Mouse (Mus musculus) hindbrain, embryonic 16.5 days (tissue): ENCODE measurements around the gene Itgae. TPM values are rescaled to one million over a fixed set of nuclear protein-coding genes. Genes with fewer than 3 reads are reported as not detected.

Experiments
- ATAC-seq: fragments of 200-750 bp; cut with Nextera tagmentation; 2 replicates; pipeline ENCODE4 v1.8.0; 2017; ENCODE audit warnings: moderate TSS enrichment, moderate library complexity
- H3K27ac ChIP-seq: fragments of 300-500 bp; sonication (generic); 2 replicates; pipeline ENCODE4 v1.5.1; 2014; ENCODE audit warnings: low read depth, mild to moderate bottlenecking, control low read depth, low read length, moderate library complexity
- H3K27me3 ChIP-seq: fragments of 300-500 bp; sonication (generic); replicated peaks from 2 replicates; pipeline ENCODE4 v1.6.1; 2014; ENCODE audit warnings: low read length; ENCODE audit not compliant: control insufficient read depth, insufficient read depth
- H3K36me3 ChIP-seq: fragments of 300-500 bp; sonication (generic); 2 replicates; pipeline ENCODE4 v1.6.1; 2014; ENCODE audit warnings: mild to moderate bottlenecking, low read length, moderate library complexity, mixed read lengths; ENCODE audit not compliant: control insufficient read depth, insufficient read depth
- H3K4me1 ChIP-seq: fragments of 300-500 bp; sonication (generic); 2 replicates; pipeline ENCODE4 v1.6.1; 2014; ENCODE audit warnings: low read depth, low read length; ENCODE audit not compliant: control insufficient read depth, insufficient read depth
- H3K4me2 ChIP-seq: fragments of 300-500 bp; sonication (generic); 2 replicates; pipeline ENCODE4 v1.6.1; 2014; ENCODE audit warnings: mild to moderate bottlenecking, low read length, control low read depth, moderate library complexity
- H3K4me3 ChIP-seq: fragments of 300-500 bp; sonication (generic); 2 replicates; pipeline ENCODE4 v1.5.1; 2014; ENCODE audit warnings: mild to moderate bottlenecking, low read length, control low read depth, moderate library complexity
- H3K9ac ChIP-seq: fragments of 300-500 bp; sonication (generic); 2 replicates; pipeline ENCODE4 v1.6.1; 2014; ENCODE audit warnings: low read depth, mild to moderate bottlenecking, control low read depth, low read length, moderate library complexity
- H3K9me3 ChIP-seq: fragments of 300-500 bp; sonication (generic); 2 replicates; pipeline ENCODE4 v1.6.1; 2014; ENCODE audit warnings: mild to moderate bottlenecking, low read length, moderate library complexity; ENCODE audit not compliant: control insufficient read depth
- WGBS: fragments of 180-500 bp; shearing (Covaris S2); extraction: QIAGEN DNeasy Blood & Tissue Kit; methylation state at CpG from one replicate; pipeline ENCODE4 v1.1.7; 2014; 5-methylcytosine and 5-hydroxymethylcytosine counted together
- polyA plus RNA-seq: library from polyadenylated mRNA; unstranded; fragments of >200 nt; fragmentation: Nextera tagmentation; extraction: Ambion mirVana; gene quantifications from 2 replicates; pipeline ENCODE4 v1.2.1, GENCODE M21; 2015

Gene Itgae
- polyA plus RNA-seq, 1 experiment from 2014 or later = 0.33 TPM

- no peak for ATAC-seq
- Histone ChIP-seq H3K4me2 (no peak overlapping the region), H3K27me3 (no peaks in the 10 kb centered on the region), H3K9me3 (no peaks in the 10 kb centered on the region), H3K4me3 (no peak overlapping the region), H3K27ac (no peak overlapping the region), H3K9ac (no peak overlapping the region), H3K36me3 (no peaks in the 10 kb centered on the region), H3K4me1 (no peaks in the 10 kb centered on the region)
- WGBS = 70% methylated on average over 6 of the region's 6 CpGs
Observed at GRCm38 (mm10) chr11:73087700-73088480, 2.5 kb upstream of the Itgae start.

- ATAC-seq = no peak
Observed at GRCm38 (mm10) chr11:73090826-73091225, 443 bp downstream of the Itgae start.

GRCm38 (mm10) chr11:73092057-73092456, 1.7 kb downstream of the Itgae start:
- no peak overlapping the region for H3K9ac ChIP-seq
- H3K4me3 ChIP-seq = no peak overlapping the region

More at GRCm38 (mm10) chr11:73090826-73091225, 443 bp downstream of the Itgae start:
- WGBS = 81% methylated on average over 2 of the region's 2 CpGs
- Histone ChIP-seq H3K36me3 (no peaks in the 10 kb centered on the region), H3K4me2 (no peak overlapping the region), H3K4me1 (no peaks in the 10 kb centered on the region), H3K9me3 (no peaks in the 10 kb centered on the region), H3K4me3 (no peak overlapping the region), H3K9ac (no peak overlapping the region), H3K27ac (no peak overlapping the region), H3K27me3 (no peaks in the 10 kb centered on the region)

GRCm38 (mm10) chr11:73092877-73093276, 2.5 kb downstream of the Itgae start:
- H3K27me3 ChIP-seq = no peaks in the 10 kb centered on the region
- no peak for ATAC-seq
- no peak overlapping the region for H3K27ac ChIP-seq
- 81% methylated on average over 7 of the region's 7 CpGs for WGBS
- no peak overlapping the region for H3K4me3 ChIP-seq
- no peaks in the 10 kb centered on the region for H3K36me3 ChIP-seq
- H3K4me1 ChIP-seq = no peaks in the 10 kb centered on the region
- H3K9ac ChIP-seq = no peak overlapping the region
- H3K4me2 ChIP-seq = no peak overlapping the region
- no peaks in the 10 kb centered on the region for H3K9me3 ChIP-seq

More at GRCm38 (mm10) chr11:73092057-73092456, 1.7 kb downstream of the Itgae start:
- 76% methylated on average over 4 of the region's 4 CpGs for WGBS
- no peak for ATAC-seq
- no peaks in the 10 kb centered on the region for H3K4me1 ChIP-seq
- no peak overlapping the region for H3K4me2 ChIP-seq
- no peaks in the 10 kb centered on the region for H3K36me3 ChIP-seq
- no peak overlapping the region for H3K27ac ChIP-seq
- H3K9me3 ChIP-seq = no peaks in the 10 kb centered on the region
- no peaks in the 10 kb centered on the region for H3K27me3 ChIP-seq

- Histone ChIP-seq H3K27ac (no peak overlapping the region), H3K4me1 (no peaks in the 10 kb centered on the region)
- 83% methylated on average over 11 of the region's 11 CpGs for WGBS
Observed at GRCm38 (mm10) chr11:73094231-73094995, 4.0 kb downstream of the Itgae start.

GRCm38 (mm10) chr11:73098860-73099259, 8.5 kb downstream of the Itgae start:
- H3K9me3 ChIP-seq = no peaks in the 10 kb centered on the region
- H3K36me3 ChIP-seq = no peaks in the 10 kb centered on the region
- no peaks in the 10 kb centered on the region for H3K27me3 ChIP-seq
- H3K4me3 ChIP-seq = no peak overlapping the region
- ATAC-seq = no peak
- WGBS = 56% methylated on average over 5 of the region's 5 CpGs
- H3K4me2 ChIP-seq = no peak overlapping the region
- H3K4me1 ChIP-seq = no peaks in the 10 kb centered on the region
- no peak overlapping the region for H3K27ac ChIP-seq
- H3K9ac ChIP-seq = no peak overlapping the region

More at GRCm38 (mm10) chr11:73094231-73094995, 4.0 kb downstream of the Itgae start:
- Histone ChIP-seq H3K4me2 (no peak overlapping the region), H3K9ac (no peak overlapping the region), H3K36me3 (no peaks in the 10 kb centered on the region), H3K27me3 (no peaks in the 10 kb centered on the region), H3K4me3 (no peak overlapping the region), H3K9me3 (no peaks in the 10 kb centered on the region)
- ATAC-seq = no peak

- H3K9me3 ChIP-seq = no peaks in the 10 kb centered on the region
- H3K4me1 ChIP-seq = no peaks in the 10 kb centered on the region
- no peak for ATAC-seq
- no peak overlapping the region for H3K9ac ChIP-seq
- H3K27ac ChIP-seq = no peak overlapping the region
- no peaks in the 10 kb centered on the region for H3K36me3 ChIP-seq
- 58% methylated on average over 14 of the region's 14 CpGs for WGBS
- no peaks in the 10 kb centered on the region for H3K27me3 ChIP-seq
- H3K4me2 ChIP-seq = no peak overlapping the region
- no peak overlapping the region for H3K4me3 ChIP-seq
Observed at GRCm38 (mm10) chr11:73099976-73100750, 9.8 kb downstream of the Itgae start.

GRCm38 (mm10) chr11:73101308-73101707, 10.9 kb downstream of the Itgae start:
- no peak overlapping the region for H3K4me3 ChIP-seq
- no peaks in the 10 kb centered on the region for H3K4me1 ChIP-seq
- H3K4me2 ChIP-seq = no peak overlapping the region
- H3K27ac ChIP-seq = no peak overlapping the region
- no peaks in the 10 kb centered on the region for H3K36me3 ChIP-seq
- ATAC-seq = no peak
- 83% methylated on average over 4 of the region's 4 CpGs for WGBS
- no peaks in the 10 kb centered on the region for H3K27me3 ChIP-seq
- no peaks in the 10 kb centered on the region for H3K9me3 ChIP-seq
- H3K9ac ChIP-seq = no peak overlapping the region

GRCm38 (mm10) chr11:73105246-73105645, 14.9 kb downstream of the Itgae start:
- H3K27ac ChIP-seq = no peak overlapping the region
- H3K27me3 ChIP-seq = no peaks in the 10 kb centered on the region
- no peak overlapping the region for H3K4me2 ChIP-seq
- no peaks in the 10 kb centered on the region for H3K4me1 ChIP-seq
- WGBS = 53% methylated on average over 3 of the region's 3 CpGs
- no peaks in the 10 kb centered on the region for H3K9me3 ChIP-seq
- no peak overlapping the region for H3K9ac ChIP-seq
- ATAC-seq = no peak
- no peak overlapping the region for H3K4me3 ChIP-seq
- no peaks in the 10 kb centered on the region for H3K36me3 ChIP-seq
